Mouse (Mus musculus) heart, embryonic 14.5 days (tissue): ENCODE data around the gene Plpp6. TPM values are rescaled to one million over a fixed set of nuclear protein-coding genes. Genes with fewer than 3 reads are reported as not detected.

Experiments used
- ATAC-seq: fragments of 200-750 bp; cut with Nextera tagmentation; 2 replicates; pipeline ENCODE4 v1.8.0; 2017; ENCODE audit warnings: low read depth, moderate TSS enrichment; ENCODE audit not compliant: insufficient number of reproducible peaks, insufficient read depth, low FRiP score
- H3K27ac ChIP-seq, 2 experiments: fragments of 200-500 bp in 1 of 2; fragments of 300-500 bp in 1 of 2; sonication (generic) in 1 of 2; replicated peaks in 1 of 2; 2 replicates each; pipeline ENCODE4 v1.5.1; 2012 to 2014; ENCODE audit warnings: low read depth in 2 of 2, low read length in 2 of 2, control low read depth in 1 of 2, mild to moderate bottlenecking in 1 of 2, mixed read lengths in 1 of 2; ENCODE audit not compliant: control insufficient read depth in 1 of 2, insufficient read depth in 1 of 2
- H3K27me3 ChIP-seq: fragments of 300-500 bp; sonication (generic); 2 replicates; pipeline ENCODE4 v1.6.1; 2014; ENCODE audit warnings: mild to moderate bottlenecking, low read length, control low read depth; ENCODE audit not compliant: control insufficient read depth, insufficient read depth
- H3K36me3 ChIP-seq: fragments of 300-500 bp; sonication (generic); 2 replicates; pipeline ENCODE4 v1.6.1; 2014; ENCODE audit warnings: mild to moderate bottlenecking, control low read depth, low read length, mixed read lengths; ENCODE audit not compliant: control insufficient read depth, insufficient read depth
- H3K4me1 ChIP-seq, 2 experiments: fragments of 200-500 bp in 1 of 2; fragments of 300-500 bp in 1 of 2; sonication (generic) in 1 of 2; 2 replicates each; pipeline ENCODE4 v1.6.1; 2012 to 2014; ENCODE audit warnings: low read length in 2 of 2, control low read depth in 1 of 2, mixed read lengths in 1 of 2; ENCODE audit not compliant: control insufficient read depth in 2 of 2, insufficient read depth in 2 of 2
- H3K4me2 ChIP-seq: fragments of 300-500 bp; sonication (generic); 2 replicates; pipeline ENCODE4 v1.6.1; 2014; ENCODE audit warnings: mild to moderate bottlenecking, low read length
- H3K4me3 ChIP-seq, 2 experiments: fragments of 200-500 bp in 1 of 2; fragments of 300-500 bp in 1 of 2; sonication (generic) in 1 of 2; 2 replicates each; pipeline ENCODE4 v1.5.1; 2012 to 2014; ENCODE audit warnings: low read length in 2 of 2, mild to moderate bottlenecking in 2 of 2, control low read depth in 1 of 2, low read depth in 1 of 2, moderate library complexity in 1 of 2; ENCODE audit not compliant: control insufficient read depth in 1 of 2, insufficient read depth in 1 of 2
- H3K9ac ChIP-seq: fragments of 300-500 bp; sonication (generic); 2 replicates; pipeline ENCODE4 v1.6.1; 2014; ENCODE audit warnings: mild to moderate bottlenecking, low read length
- H3K9me3 ChIP-seq: fragments of 300-500 bp; sonication (generic); 2 replicates; pipeline ENCODE4 v1.6.1; 2016; ENCODE audit warnings: low read length, control low read depth; ENCODE audit not compliant: control insufficient read depth
- WGBS: fragments of 180-500 bp; shearing (Covaris S2); extraction: QIAGEN DNeasy Blood & Tissue Kit; methylation state at CpG from one replicate; pipeline ENCODE4 v1.1.7; 2014; 5-methylcytosine and 5-hydroxymethylcytosine counted together
- polyA plus RNA-seq: library from polyadenylated mRNA; unstranded; fragments of >200 nt; fragmentation: Nextera tagmentation; extraction: Ambion mirVana; gene quantifications from 2 replicates; pipeline ENCODE4 v1.2.1, GENCODE M21; 2014

Plpp6 gene
- polyA plus RNA-seq, 1 experiment from 2014 or later = 11.6 TPM

DNA sequence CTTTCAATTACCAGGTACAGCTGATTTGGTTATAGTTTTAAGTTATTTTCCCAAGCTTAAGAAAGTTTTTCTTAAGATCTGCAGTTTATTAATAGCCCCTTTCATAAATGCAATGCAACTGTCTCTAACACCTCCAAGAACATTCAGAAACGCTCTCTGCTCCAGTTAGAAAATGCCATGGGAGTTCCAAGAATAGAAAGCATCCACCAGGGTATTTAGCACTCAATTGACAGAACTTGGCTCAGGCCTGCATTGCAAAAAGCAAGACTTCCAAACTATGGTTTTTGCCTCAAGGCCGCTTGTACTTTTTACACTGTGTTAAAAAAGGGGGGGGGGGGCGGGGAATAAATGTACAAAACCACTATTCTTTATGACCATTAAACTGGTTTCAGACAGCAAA lies 640 bp upstream of the Plpp6 start:
- 21% methylated on average over 3 of the region's 3 CpGs for WGBS

DNA sequence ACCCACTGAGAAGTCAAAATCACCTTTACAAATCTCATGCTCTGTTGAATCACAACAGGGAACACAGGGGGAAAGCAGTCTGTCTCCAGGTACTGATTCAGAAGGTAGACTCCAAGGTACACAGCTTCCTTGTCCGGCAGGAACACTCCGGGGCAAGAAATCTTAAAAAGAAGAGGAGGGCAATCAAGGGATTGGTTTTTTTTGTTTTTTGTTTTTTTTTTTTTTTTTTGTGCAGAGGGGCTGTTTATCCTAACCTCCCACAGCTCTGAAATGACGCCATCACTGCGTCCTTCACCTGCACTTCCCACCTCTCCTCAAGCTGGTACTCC lies 276 bp upstream of the Plpp6 start:
- H3K27me3 ChIP-seq = no peaks in the 10 kb centered on the region
- H3K9me3 ChIP-seq = no peaks in the 10 kb centered on the region
- H3K4me2 ChIP-seq = peak overlapping the region; percentile 87
- WGBS = 5% methylated on average over 4 of the region's 4 CpGs
- H3K27ac ChIP-seq = peak overlapping the region; percentile 88 to 91
- peak overlapping the region; percentile 92 for H3K9ac ChIP-seq
- no peaks in the 10 kb centered on the region for H3K36me3 ChIP-seq
- peaks cover 6 to 31% of the 10 kb centered on the region in 2 experiments for H3K4me1 ChIP-seq
- ATAC-seq = no peak
- H3K4me3 ChIP-seq = peak overlapping the region; percentile 88 to 89

More for the DNA sequence above, 640 bp upstream of the Plpp6 start:
- ATAC-seq = no peak
- H3K9ac ChIP-seq = peak overlapping the region; percentile 92
- H3K36me3 ChIP-seq = no peaks in the 10 kb centered on the region
- peak overlapping the region; percentile 88 to 91 for H3K27ac ChIP-seq
- peaks cover 6 to 31% of the 10 kb centered on the region in 2 experiments for H3K4me1 ChIP-seq
- peak overlapping the region; percentile 87 for H3K4me2 ChIP-seq
- no peaks in the 10 kb centered on the region for H3K9me3 ChIP-seq
- no peaks in the 10 kb centered on the region for H3K27me3 ChIP-seq
- peak overlapping the region in 1 of 2 experiments; percentile 88; a peak in 3 of 4 replicates for H3K4me3 ChIP-seq

DNA sequence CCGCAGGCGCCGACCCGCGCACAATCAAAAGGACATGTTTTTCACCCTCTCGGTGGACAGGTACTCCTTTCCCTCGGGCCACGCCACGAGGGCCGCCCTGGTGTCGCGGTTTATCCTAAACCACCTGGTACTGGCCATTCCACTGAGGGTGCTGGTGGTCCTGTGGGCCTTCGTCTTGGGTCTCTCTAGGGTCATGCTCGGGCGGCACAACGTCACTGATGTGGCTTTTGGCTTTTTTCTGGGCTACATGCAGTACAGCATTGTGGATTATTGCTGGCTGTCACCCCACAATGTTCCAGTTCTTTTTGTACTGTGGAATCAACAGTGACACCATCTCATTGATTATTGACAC lies 775 bp downstream of the Plpp6 start:
- Histone ChIP-seq H3K4me1 (peaks cover 6 to 31% of the 10 kb centered on the region in 2 experiments), H3K9ac (peak overlapping the region; percentile 92), H3K4me3 (peak overlapping the region; percentile 88 to 89), H3K4me2 (peak overlapping the region; percentile 87), H3K9me3 (no peaks in the 10 kb centered on the region), H3K27ac (peak overlapping the region; percentile 88 to 91; a peak in 3 of 4 replicates), H3K27me3 (no peaks in the 10 kb centered on the region), H3K36me3 (no peaks in the 10 kb centered on the region)
- WGBS = 6% methylated on average over 16 of the region's 16 CpGs
- ATAC-seq = no peak

DNA sequence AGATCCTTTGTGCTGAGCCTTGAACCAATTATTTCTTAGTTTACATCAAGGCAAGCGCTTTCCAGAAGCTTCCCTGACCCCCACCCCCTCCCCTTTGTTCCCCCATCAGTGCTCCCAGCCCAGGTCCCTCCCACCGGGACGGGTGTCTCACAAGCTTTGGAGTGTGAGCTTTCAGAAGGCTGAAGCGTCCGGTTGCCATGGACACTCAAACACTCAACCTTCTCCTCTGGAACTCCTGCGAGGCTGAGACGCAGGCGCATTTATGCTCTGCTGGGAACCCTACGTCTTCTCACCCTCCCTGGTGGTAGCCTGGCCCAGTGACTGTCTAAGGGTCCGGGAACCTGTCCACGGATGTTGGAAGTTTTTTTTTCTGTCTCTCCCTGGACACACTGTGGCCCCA lies 3.9 kb downstream of the Plpp6 start, which contains the start of gene 4430402I18Rik:
Gene 4430402I18Rik (minus strand): TSS at position 149 of the 400 bp plus-strand sequence.
- no peaks in the 10 kb centered on the region for H3K36me3 ChIP-seq
- peaks cover 6 to 29% of the 10 kb centered on the region in 2 experiments for H3K4me1 ChIP-seq
- 0 out of 2 replicates have a peak within 1 kb of the TSS, but pooled peaks have one; percentile 36 for H3K4me2 ChIP-seq
- no peak within 1 kb of the TSS for H3K4me3 ChIP-seq
- ATAC-seq = no peak
- H3K9ac ChIP-seq = no peak within 1 kb of the TSS
- WGBS = 12% methylated on average over 11 of the region's 11 CpGs
- no peak within 1 kb of the TSS for H3K27ac ChIP-seq
- no peaks in the 10 kb centered on the region for H3K9me3 ChIP-seq
- no peaks in the 10 kb centered on the region for H3K27me3 ChIP-seq

DNA sequence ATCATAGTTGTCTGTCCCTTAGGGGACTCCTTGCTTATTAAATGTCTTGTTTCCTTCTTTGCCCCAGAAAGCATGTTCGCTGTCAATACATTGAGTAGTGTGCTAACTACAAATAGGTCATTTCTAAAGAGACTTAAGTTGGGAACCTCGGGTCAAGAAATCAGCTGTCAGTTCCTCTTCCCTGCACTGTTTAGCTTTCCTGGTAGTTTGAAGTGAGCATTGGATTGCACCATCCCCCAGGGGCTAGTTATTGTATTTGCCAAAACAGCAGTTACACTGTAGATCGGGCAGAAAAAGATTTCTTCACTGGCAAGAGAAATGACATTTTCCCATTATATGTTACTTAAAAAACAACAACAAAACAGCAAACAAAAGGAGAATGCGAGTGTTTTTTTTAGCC lies 4.4 kb downstream of the Plpp6 start:
- Histone ChIP-seq H3K36me3 (no peaks in the 10 kb centered on the region), H3K27me3 (no peaks in the 10 kb centered on the region), H3K27ac (no peak overlapping the region), H3K9me3 (no peaks in the 10 kb centered on the region), H3K4me2 (no peak overlapping the region), H3K9ac (no peak overlapping the region), H3K4me3 (no peak overlapping the region), H3K4me1 (peaks cover 6 to 24% of the 10 kb centered on the region in 2 experiments)
- ATAC-seq = no peak
- 75% methylated on average over 4 of the region's 4 CpGs for WGBS

DNA sequence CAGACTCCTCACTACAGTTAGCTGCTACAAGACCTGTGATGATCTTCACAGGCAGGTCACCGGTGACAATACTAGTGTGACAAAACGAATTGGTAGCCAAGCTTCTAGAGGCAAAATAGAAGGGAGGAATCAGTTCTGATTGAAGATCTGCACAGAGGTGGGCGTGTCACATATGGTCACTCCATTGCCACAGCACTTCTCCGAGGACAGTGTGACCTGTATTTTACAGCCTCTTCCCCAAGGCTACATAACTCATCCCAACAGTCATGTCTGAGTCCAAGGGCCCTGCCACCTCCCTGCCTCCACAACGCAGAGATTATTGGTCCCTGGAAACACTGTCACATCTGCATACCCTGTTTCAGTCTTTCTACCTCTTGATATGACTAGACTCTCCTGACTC lies 5.5 kb downstream of the Plpp6 start:
- 80% methylated on average over 5 of the region's 5 CpGs for WGBS

DNA sequence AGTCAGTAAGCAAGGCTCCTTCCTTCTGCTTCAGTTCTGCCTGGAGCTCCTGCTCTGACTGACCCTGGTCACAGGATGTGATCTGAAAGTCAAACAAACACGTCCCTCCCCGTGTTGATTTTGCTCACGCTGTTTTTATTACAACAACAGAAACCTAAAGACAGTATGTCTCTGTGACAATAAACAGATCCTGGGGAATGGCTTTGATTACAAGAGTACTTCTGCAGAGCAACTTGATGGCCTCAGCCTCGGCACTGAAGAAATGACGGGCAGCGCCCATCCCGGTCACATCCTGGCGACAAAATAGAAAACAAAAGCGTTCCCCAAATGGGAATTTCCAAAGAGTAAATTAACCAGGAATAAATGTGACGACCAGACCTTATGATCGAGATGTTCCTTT lies 6.5 kb downstream of the Plpp6 start:
- H3K4me2 ChIP-seq = peak overlapping the region; percentile 6; the same call in 1 of the 2 replicates
- H3K9ac ChIP-seq = no peak overlapping the region
- no peaks in the 10 kb centered on the region for H3K36me3 ChIP-seq
- 47% methylated on average over 11 of the region's 11 CpGs for WGBS
- no peak for ATAC-seq
- peaks cover 2 to 11% of the 10 kb centered on the region in 2 experiments; a peak in 2 of 4 replicates for H3K4me1 ChIP-seq
- H3K9me3 ChIP-seq = no peaks in the 10 kb centered on the region
- no peak overlapping the region for H3K27ac ChIP-seq
- H3K4me3 ChIP-seq = no peak overlapping the region
- H3K27me3 ChIP-seq = no peaks in the 10 kb centered on the region

More for the DNA sequence above, 5.5 kb downstream of the Plpp6 start:
- Histone ChIP-seq H3K27me3 (no peaks in the 10 kb centered on the region), H3K4me1 (peaks cover 6 to 20% of the 10 kb centered on the region in 2 experiments), H3K4me3 (no peak overlapping the region), H3K9ac (no peak overlapping the region), H3K36me3 (no peaks in the 10 kb centered on the region), H3K9me3 (no peaks in the 10 kb centered on the region), H3K4me2 (no peak overlapping the region), H3K27ac (no peak overlapping the region)
- no peak for ATAC-seq
